Mouse (Mus musculus) retina, embryonic 14.5 days (tissue): ENCODE results near the gene Ccdc146.

Source experiments
- DNase-seq: peaks from one replicate; pipeline ENCODE4 v3.0.0-alpha.2; 2015; ENCODE audit warnings: low spot score

Gene Ccdc146

GRCm38 (mm10) chr5:21424614-21425602 is at the start of gene Ccdc146, which contains the start of gene Fam185a:
Ccdc146 (minus strand) TSS chr5:21424677.
Fam185a (plus strand) TSS chr5:21424958.
- DNase-seq, result peak; percentile 99

- no peak for DNase-seq
Measured at GRCm38 (mm10) chr5:21468100-21468499, 43.6 kb upstream of the Ccdc146 start.

GRCm38 (mm10) chr5:21467387-21467786 is 42.9 kb upstream of the Ccdc146 start:
- DNase-seq, result peak; percentile 35

GRCm38 (mm10) chr5:21440833-21441530 is 16.5 kb upstream of the Ccdc146 start:
- no peak for DNase-seq

- no peak for DNase-seq
Measured at GRCm38 (mm10) chr5:21439446-21440110, 15.1 kb upstream of the Ccdc146 start.

GRCm38 (mm10) chr5:21438428-21438827 is 14.0 kb upstream of the Ccdc146 start:
- no peak for DNase-seq

GRCm38 (mm10) chr5:21436471-21436975 is 12.0 kb upstream of the Ccdc146 start:
- no peak for DNase-seq

GRCm38 (mm10) chr5:21434148-21434929 is 9.9 kb upstream of the Ccdc146 start:
- peak; percentile 55 for DNase-seq

GRCm38 (mm10) chr5:21426666-21427065 is 2.2 kb upstream of the Ccdc146 start:
- no peak for DNase-seq

GRCm38 (mm10) chr5:21420609-21421008 is 3.9 kb downstream of the Ccdc146 start:
- peak; percentile 64 for DNase-seq

- DNase-seq, result no peak
Measured at GRCm38 (mm10) chr5:21418613-21419012, 5.9 kb downstream of the Ccdc146 start.

GRCm38 (mm10) chr5:21414116-21414820 is 10.2 kb downstream of the Ccdc146 start:
- no peak for DNase-seq

- no peak for DNase-seq
Measured at GRCm38 (mm10) chr5:21413322-21413721, 11.2 kb downstream of the Ccdc146 start.

- no peak for DNase-seq
Measured at GRCm38 (mm10) chr5:21412056-21412455, 12.4 kb downstream of the Ccdc146 start.

- DNase-seq, result no peak
Measured at GRCm38 (mm10) chr5:21411261-21411666, 13.2 kb downstream of the Ccdc146 start.

- peak; percentile 18 for DNase-seq
Measured at GRCm38 (mm10) chr5:21395205-21395840, 29.2 kb downstream of the Ccdc146 start.

- no peak for DNase-seq
Measured at GRCm38 (mm10) chr5:21394562-21394961, 29.9 kb downstream of the Ccdc146 start.

- no peak for DNase-seq
Measured at GRCm38 (mm10) chr5:21391616-21392384, 32.7 kb downstream of the Ccdc146 start.

GRCm38 (mm10) chr5:21388855-21389254 is 35.6 kb downstream of the Ccdc146 start:
- DNase-seq, result no peak
